Mouse (Mus musculus) heart, embryonic 13.5 days (tissue): ENCODE results near the gene Mcam. TPM values are rescaled to one million over a fixed set of nuclear protein-coding genes. Genes with fewer than 3 reads are reported as not detected.

Experiments used
- ATAC-seq: fragments of 200-750 bp; cut with Nextera tagmentation; 2 replicates; pipeline ENCODE4 v1.8.0; 2017; ENCODE audit warnings: moderate TSS enrichment; ENCODE audit not compliant: insufficient number of reproducible peaks, low FRiP score, low TSS enrichment; ENCODE audit errors: extremely low read depth
- H3K27ac ChIP-seq: fragments of 300-500 bp; sonication (generic); replicated peaks from 2 replicates; pipeline ENCODE4 v1.5.1; 2015; ENCODE audit warnings: moderate library complexity, mild to moderate bottlenecking, inconsistent platforms
- H3K27me3 ChIP-seq: fragments of 300-500 bp; sonication (generic); replicated peaks from 2 replicates; pipeline ENCODE4 v1.6.1; 2015; ENCODE audit warnings: mild to moderate bottlenecking, inconsistent platforms
- H3K36me3 ChIP-seq: fragments of 300-500 bp; sonication (generic); 2 replicates; pipeline ENCODE4 v1.6.1; 2015; ENCODE audit warnings: mild to moderate bottlenecking, inconsistent platforms
- H3K4me1 ChIP-seq: fragments of 300-500 bp; sonication (generic); 2 replicates; pipeline ENCODE4 v1.6.1; 2015; ENCODE audit warnings: inconsistent platforms
- H3K4me2 ChIP-seq: fragments of 300-500 bp; sonication (generic); 2 replicates; pipeline ENCODE4 v1.6.1; 2015; ENCODE audit warnings: inconsistent platforms, mild to moderate bottlenecking, moderate library complexity
- H3K4me3 ChIP-seq: fragments of 300-500 bp; sonication (generic); 2 replicates; pipeline ENCODE4 v1.5.1; 2015; ENCODE audit warnings: moderate library complexity, mild to moderate bottlenecking, inconsistent platforms
- H3K9ac ChIP-seq: fragments of 300-500 bp; sonication (generic); 2 replicates; pipeline ENCODE4 v1.6.1; 2015; ENCODE audit warnings: inconsistent platforms, mild to moderate bottlenecking, moderate library complexity
- H3K9me3 ChIP-seq: fragments of 300-500 bp; sonication (generic); 2 replicates; pipeline ENCODE4 v1.6.1; 2016; ENCODE audit warnings: inconsistent platforms
- WGBS: fragments of 180-500 bp; shearing (Covaris S2); methylation state at CpG from one replicate; pipeline ENCODE4 v1.1.7; 2015; ENCODE audit warnings: mixed read lengths; 5-methylcytosine and 5-hydroxymethylcytosine counted together
- polyA plus RNA-seq: library from polyadenylated mRNA; unstranded; fragments of >200 nt; fragmentation: Nextera tagmentation; extraction: Ambion mirVana; gene quantifications from 2 replicates; pipeline ENCODE4 v1.2.1, GENCODE M21; 2015

Mcam gene
- polyA plus RNA-seq, result 112 and 127 TPM in 2 replicates

DNA sequence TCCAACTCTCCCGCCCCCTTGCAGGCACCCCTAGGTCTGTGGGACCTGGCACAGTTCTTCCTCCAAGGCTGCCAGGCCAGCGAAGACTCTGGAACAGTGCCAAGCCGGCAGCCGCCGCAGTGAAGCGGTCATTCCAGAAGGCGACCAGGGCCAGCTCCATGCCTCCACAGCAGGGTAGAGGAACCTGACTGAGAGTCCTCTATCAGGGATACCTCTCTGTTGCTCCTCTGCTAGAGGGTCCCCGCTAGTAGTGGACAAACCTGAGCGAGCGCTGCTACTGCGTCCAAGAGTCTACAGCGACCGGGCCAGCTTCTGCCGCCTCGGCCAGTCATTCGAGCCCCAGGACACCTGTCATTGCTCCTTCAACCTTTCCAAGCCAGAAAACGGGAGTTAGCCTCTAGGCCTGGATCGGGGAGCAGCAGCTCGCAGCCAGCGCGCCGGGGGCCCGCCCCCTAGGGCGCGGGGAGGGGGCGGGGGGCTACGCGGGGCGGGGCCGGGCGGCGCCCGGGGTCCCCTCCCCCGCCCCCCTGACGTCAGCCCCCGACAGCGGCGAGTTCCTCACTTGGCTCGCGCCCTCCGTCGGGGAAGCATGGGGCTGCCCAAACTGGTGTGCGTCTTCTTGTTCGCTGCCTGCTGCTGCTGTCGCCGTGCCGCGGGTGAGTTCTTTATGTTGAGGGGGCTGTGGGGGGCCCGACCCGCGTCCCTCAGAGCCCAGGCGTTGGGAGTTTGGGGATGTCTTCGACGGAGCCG is at the start of gene Mcam:
Mcam (plus strand) TSS at position 369 of the 750 bp plus-strand sequence.
- H3K4me3 ChIP-seq, result peak within 1 kb of the TSS; percentile 94
- H3K4me1 ChIP-seq, result peaks cover 83% of the 10 kb centered on the region
- H3K4me2 ChIP-seq, result peak within 1 kb of the TSS; percentile 89
- no peaks in the 10 kb centered on the region for H3K27me3 ChIP-seq
- no peaks in the 10 kb centered on the region for H3K9me3 ChIP-seq
- H3K36me3 ChIP-seq, result peaks cover 31% of the 10 kb centered on the region
- H3K9ac ChIP-seq, result peak within 1 kb of the TSS; percentile 98
- under 1% methylated on average over 54 of the region's 55 CpGs for WGBS
- peak within 1 kb of the TSS; percentile 97 for H3K27ac ChIP-seq
- peak; percentile 29; the same call in 1 of the 2 replicates for ATAC-seq

DNA sequence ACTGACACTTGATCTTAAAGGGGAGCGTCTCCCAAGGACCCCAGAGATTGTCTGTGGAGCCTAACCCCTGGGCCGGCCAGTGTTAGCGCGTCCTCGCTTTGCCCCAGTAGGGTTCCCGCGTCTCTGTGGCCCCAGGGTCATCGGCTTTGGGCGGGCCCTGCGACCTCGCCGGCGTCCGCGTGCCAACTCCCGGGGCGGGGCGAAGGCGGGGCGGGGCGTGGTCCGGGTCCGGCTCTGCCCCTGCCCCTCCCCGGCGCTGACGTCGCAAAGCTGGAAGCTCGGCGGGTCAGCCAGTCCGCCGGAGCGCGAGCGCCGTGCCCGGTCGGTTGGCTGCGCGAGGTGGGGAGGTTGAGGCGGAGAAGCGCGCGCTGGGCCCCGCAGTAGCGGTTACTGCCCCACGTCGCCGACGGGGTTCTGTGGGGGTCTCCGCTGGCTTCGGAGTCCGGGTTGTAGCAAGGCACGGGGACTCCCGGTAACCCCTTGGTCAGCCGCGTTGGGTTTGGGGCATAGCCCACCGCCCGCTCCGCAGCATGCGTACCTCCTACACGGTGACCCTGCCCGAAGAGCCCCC is 49.5 kb upstream of the Mcam start:
- under 1% methylated on average over 62 of the region's 62 CpGs for WGBS
- Histone ChIP-seq H3K4me2 (peak overlapping the region; percentile 97), H3K36me3 (peaks cover 9% of the 10 kb centered on the region), H3K9ac (peak overlapping the region; percentile 97), H3K27ac (peak overlapping the region; percentile 98), H3K4me3 (peak overlapping the region; percentile 82), H3K27me3 (peaks cover 26% of the 10 kb centered on the region), H3K4me1 (peaks cover 91% of the 10 kb centered on the region), H3K9me3 (no peaks in the 10 kb centered on the region)
- peak; percentile 66 for ATAC-seq

DNA sequence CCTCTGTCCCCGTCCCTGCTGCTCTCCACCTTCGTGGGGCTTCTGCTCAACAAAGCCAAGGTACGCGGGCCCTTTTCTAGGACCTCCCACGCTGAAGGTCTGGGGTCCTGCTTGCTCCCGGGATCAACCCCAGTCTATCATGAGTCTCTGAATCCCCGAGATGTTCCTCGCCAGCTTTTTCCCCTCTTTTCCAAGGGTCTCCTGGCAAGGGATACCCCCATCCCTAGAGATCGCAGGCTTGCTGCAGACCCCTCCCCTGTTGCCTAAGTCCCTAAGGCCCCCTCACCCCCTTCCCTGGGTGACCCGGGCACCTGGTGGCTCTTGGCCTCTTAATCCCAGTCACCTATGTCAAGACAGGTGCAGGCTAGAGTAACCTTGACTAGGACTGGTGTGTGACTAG is 49.0 kb upstream of the Mcam start:
- Histone ChIP-seq H3K9me3 (no peaks in the 10 kb centered on the region), H3K27ac (peak overlapping the region; percentile 98), H3K4me2 (peak overlapping the region; percentile 97), H3K9ac (peak overlapping the region; percentile 97), H3K4me1 (peaks cover 90% of the 10 kb centered on the region), H3K27me3 (peaks cover 26% of the 10 kb centered on the region), H3K36me3 (peaks cover 14% of the 10 kb centered on the region), H3K4me3 (peak overlapping the region; percentile 82)
- 3% methylated on average over 10 of the region's 10 CpGs for WGBS
- no peak for ATAC-seq

DNA sequence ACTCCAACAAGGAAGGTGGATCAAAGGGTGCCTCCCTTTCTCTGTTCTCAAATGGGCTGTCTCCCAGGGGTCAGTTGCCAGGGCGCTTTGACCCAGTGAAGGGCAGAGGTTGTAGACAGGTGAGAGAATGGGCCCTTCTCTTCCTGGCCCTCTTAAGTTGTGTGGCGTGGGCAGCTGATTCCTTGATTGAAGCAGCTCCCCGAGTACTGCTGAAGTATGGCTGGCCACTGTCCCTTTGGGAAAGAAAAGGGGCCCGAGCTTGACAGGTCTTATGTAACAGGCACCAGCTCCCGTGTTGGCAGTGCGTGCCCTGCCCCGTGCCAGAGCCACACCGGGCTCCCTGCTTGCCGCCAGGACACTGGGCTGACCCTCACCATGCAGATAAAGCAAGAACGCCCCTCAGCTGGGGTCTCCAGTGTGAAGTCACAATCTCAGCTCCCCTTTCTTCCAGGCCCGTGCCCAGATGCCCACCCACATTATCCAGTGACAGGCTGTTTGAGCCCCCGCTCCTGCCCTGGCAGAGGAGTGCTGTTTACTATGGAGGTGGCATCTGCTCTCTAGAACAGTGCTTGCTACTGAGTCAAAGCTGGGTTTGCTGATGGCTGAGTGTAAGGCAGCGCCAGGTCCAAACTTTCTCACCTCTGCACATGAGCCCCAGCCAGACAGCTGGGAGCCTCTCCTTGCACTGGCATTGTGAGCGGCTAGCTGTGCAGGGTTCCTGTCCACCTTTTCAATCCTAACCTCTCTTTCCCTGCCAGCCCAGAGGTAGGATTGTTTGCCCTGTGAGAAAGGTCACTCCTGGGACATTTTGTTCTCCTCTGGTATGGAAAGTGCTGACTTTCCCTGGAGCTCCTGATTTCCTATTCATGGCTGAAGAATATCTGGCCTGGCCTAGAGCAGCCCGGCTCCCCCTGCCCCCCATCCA is 48.3 kb upstream of the Mcam start:
- peak overlapping the region; percentile 97 for H3K9ac ChIP-seq
- H3K4me1 ChIP-seq, result peaks cover 83% of the 10 kb centered on the region
- WGBS, result 44% methylated on average over 15 of the region's 15 CpGs
- ATAC-seq, result no peak
- peak overlapping the region; percentile 82 for H3K4me3 ChIP-seq
- H3K4me2 ChIP-seq, result peak overlapping the region; percentile 97
- H3K36me3 ChIP-seq, result peaks cover 21% of the 10 kb centered on the region
- peak overlapping the region; percentile 98 for H3K27ac ChIP-seq
- H3K9me3 ChIP-seq, result no peaks in the 10 kb centered on the region
- H3K27me3 ChIP-seq, result peaks cover 26% of the 10 kb centered on the region

DNA sequence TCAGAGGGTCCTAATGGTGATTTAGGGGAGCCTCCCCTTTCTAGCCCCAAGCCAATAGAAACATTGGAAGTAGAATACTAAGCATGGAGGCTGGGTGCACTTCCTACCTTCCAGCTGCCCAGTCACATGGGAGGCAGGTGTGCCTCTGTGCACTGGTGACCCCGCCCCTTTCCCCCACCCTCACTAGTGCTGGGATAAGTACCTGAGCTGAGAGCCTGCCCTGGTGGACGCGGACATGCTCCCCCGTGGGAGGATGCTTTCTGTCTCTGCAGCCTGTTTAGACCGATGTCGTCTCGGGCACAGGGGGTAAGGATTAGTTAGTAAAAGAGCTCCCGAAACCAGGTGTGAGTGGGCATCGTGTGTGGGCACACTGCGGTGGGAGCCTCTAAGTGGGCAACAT is 47.3 kb upstream of the Mcam start:
- peaks cover 76% of the 10 kb centered on the region for H3K4me1 ChIP-seq
- H3K4me2 ChIP-seq, result peak overlapping the region; percentile 97
- WGBS, result 33% methylated on average over 10 of the region's 10 CpGs
- H3K9ac ChIP-seq, result peak overlapping the region; percentile 97
- peak overlapping the region; percentile 98 for H3K27ac ChIP-seq
- no peak for ATAC-seq
- peaks cover 26% of the 10 kb centered on the region for H3K27me3 ChIP-seq
- peak overlapping the region; percentile 82 for H3K4me3 ChIP-seq
- no peaks in the 10 kb centered on the region for H3K9me3 ChIP-seq
- peaks cover 29% of the 10 kb centered on the region for H3K36me3 ChIP-seq

DNA sequence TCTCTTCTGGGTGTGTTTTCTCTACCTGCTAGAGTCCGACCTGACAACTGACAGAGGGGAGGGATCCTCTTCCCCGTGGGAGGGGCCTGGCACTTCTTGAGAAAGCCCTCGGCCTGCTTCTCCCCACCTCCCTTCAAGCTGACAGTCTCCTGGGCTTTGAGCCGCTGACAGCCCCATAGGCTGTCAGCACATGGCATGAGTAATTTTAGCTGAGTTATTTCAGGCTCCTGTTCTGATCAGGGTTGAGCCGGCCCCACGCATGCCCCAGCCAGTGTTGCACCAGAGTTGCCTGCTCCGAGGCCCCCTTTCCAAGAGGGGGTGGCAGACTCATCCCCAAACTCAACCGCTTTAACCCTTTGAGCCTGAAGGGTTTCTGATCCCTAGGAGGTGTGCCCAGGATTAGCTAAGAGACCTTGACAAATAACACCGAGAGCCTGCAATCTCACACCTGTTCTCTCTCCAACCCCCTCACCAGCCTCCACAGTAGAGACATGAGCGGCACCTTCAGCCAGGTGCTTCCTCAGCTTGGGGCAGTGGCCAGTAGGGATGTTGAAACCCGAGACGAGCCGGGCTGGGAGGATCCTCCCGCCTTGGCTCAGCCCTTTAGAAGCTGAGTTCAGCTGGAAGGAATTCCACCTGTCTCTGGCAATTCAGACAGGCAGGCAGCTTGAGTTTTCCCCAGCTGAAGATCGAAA is 46.4 kb upstream of the Mcam start:
- H3K27ac ChIP-seq, result peak overlapping the region; percentile 98

DNA sequence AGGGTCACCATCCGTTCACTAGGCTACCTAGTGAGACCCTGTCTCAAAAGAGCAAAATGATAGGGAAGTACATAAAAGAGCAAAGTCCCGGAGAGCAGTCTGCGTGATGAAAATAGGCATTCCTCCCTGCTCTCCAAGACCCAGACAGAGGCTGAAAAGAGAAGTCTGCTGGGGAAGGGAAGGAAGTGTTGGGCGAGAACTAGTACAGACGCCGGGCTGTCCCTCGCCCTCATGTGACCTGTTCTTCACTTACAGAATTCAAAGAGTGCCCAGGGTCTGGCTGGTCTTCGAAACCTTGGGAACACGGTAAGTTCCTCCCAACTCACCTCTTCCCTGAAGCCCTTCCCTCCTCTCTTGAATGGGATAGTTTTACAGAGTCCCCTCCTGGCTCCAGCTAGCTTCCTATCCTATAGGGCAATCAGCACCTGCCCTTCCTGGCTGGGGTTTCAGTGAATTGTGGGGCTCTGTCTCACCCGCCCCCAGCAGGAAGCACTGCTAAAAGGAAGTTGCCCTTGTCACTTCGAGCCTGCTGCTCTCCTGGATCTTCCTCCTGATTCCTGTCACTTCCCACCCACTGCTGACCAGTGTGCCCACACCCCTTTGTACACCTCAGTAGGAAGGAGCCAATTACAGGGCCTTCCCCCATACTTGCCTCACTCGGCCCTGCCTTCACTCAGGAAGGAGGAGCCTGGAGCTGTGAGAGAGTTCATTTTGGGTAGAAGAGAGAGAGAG is 45.2 kb upstream of the Mcam start:
- 27% methylated on average over 12 of the region's 12 CpGs for WGBS
- Histone ChIP-seq H3K27me3 (peaks cover 21% of the 10 kb centered on the region), H3K4me3 (peak overlapping the region; percentile 82; the same call in 1 of the 2 replicates), H3K9me3 (no peaks in the 10 kb centered on the region), H3K36me3 (peaks cover 49% of the 10 kb centered on the region), H3K4me2 (peak overlapping the region; percentile 97), H3K27ac (peak overlapping the region; percentile 98), H3K4me1 (peaks cover 67% of the 10 kb centered on the region), H3K9ac (peak overlapping the region; percentile 76)
- ATAC-seq, result no peak

More for the DNA sequence above, 46.4 kb upstream of the Mcam start:
- H3K9me3 ChIP-seq, result no peaks in the 10 kb centered on the region
- peak overlapping the region; percentile 97 for H3K4me2 ChIP-seq
- H3K9ac ChIP-seq, result peak overlapping the region; percentile 97
- 4% methylated on average over 15 of the region's 15 CpGs for WGBS
- no peak for ATAC-seq
- peaks cover 68% of the 10 kb centered on the region for H3K4me1 ChIP-seq
- peak overlapping the region; percentile 82 for H3K4me3 ChIP-seq
- peaks cover 26% of the 10 kb centered on the region for H3K27me3 ChIP-seq
- H3K36me3 ChIP-seq, result peaks cover 38% of the 10 kb centered on the region

DNA sequence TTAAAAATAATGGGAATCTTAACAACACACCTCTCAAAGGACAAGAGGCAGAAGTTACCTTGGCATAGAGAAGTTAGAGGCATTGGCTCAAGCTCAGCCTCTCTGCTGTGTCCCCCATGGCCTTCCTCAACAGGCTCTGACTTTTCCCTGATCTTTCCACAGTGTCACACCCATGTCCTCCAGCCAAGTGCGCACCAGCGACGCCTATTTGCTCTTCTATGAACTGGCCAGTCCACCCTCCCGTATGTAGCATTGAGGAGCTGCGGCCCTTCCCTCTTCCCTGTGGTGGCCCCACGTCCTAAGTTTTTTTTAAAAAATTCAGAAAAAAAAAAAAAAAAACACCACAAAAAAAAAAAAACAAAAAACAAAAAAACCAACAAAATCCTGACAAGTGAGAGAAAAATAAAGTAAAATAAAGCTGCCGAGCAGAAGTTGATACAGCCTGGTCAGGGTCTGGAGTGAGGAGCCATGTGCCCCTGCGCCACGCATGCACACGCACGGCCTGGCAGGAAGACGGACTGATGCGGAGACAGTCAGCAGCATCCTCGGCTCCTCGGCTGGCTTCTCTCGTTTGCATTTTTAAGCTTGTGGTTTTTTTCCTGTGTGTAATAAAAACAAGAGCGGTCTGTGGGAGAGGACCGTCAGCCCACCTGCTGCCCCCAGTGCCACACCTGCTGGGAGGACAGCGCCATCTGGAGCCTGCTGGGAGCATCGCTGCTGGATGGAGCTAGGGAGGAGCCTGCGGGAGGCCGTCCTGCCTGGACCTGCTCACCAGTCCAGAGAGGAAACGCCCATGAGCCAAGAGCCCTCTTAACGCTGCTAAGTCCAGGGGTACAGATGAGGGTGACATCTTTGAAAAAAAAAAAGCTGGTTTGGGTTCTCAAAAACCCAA is 40.4 kb upstream of the Mcam start:
- H3K27me3 ChIP-seq, result no peaks in the 10 kb centered on the region
- ATAC-seq, result no peak
- WGBS, result 36% methylated on average over 24 of the region's 24 CpGs
- H3K9ac ChIP-seq, result peak overlapping the region; percentile 19; the same call in 1 of the 2 replicates
- H3K4me2 ChIP-seq, result no peak overlapping the region
- peaks cover 53% of the 10 kb centered on the region for H3K4me1 ChIP-seq
- H3K4me3 ChIP-seq, result no peak overlapping the region
- no peaks in the 10 kb centered on the region for H3K9me3 ChIP-seq
- peaks cover 65% of the 10 kb centered on the region for H3K36me3 ChIP-seq
- H3K27ac ChIP-seq, result peak overlapping the region; percentile 59

DNA sequence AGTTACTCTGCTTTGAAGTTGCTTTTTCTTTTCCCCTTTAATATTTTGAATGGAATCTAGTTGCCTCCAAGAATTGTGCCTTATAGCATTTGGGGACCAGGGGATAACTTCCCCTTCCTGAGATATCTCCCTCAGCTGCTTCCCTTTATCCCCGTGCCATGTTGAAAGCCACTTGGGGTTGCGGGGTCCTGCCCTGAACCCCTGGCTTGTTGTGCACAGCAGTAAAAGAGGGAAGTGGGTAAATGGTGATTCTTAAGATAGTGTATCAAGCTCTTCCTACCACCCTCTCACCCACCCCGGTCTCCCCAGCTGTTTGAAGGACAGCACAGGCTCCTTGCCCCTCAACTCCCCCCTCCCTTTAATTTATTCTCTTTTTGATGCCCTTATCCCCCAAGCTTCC is 39.5 kb upstream of the Mcam start:
- Histone ChIP-seq H3K36me3 (peaks cover 58% of the 10 kb centered on the region), H3K27me3 (no peaks in the 10 kb centered on the region), H3K9me3 (no peaks in the 10 kb centered on the region), H3K4me2 (no peak overlapping the region), H3K9ac (peak overlapping the region; percentile 19; the same call in 1 of the 2 replicates), H3K4me1 (peaks cover 44% of the 10 kb centered on the region), H3K4me3 (no peak overlapping the region), H3K27ac (peak overlapping the region; percentile 24; the same call in 1 of the 2 replicates)
- WGBS, result 83% methylated on average over 3 of the region's 3 CpGs
- no peak for ATAC-seq
